Mouse (Mus musculus): ENCODE measurements around the gene Ift20. TPM values are rescaled to one million over a fixed set of nuclear protein-coding genes. Genes with fewer than 3 reads are reported as not detected.
A peak's percentile ranks its signal among the peaks of the same experiment; 100 is the strongest.

The Ift20 gene
- total and polyA plus RNA-seq, 2 experiments from 2014 or later: 106 to 124 TPM

DNA sequence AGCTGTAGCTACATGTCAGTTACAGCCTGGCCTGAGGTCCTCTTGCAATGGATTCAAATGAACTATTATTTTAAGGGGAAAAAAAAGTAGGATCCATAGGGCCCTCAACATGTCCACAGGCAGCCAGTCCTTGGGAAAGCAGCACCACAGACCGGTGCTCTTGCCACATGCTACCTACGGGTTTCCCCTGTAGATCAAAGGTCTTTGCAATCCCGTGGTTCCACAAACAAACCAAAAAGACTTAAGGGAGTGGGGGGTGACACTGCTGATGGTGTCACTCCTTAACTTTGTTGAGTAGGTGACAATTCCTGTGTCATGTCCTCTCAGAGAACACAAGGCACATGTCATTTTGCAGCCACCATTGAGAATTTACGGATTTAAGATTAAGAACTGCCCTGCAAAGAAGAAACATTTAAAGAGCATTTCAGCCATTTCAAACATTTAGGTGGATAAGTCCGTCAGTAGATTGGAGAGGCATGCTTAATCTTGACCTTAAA, 13.4 kb downstream of the Ift20 start:
- 17% methylated on average over 5 of the region's 5 CpGs for WGBS
- peaks cover 9% of the 10 kb centered on the region; the same call in 1 of the 2 replicates for H3K4me1 ChIP-seq (ENCODE audit: insufficient read depth)
- peak; percentile 13 for DNase-seq
- peak overlapping the region; percentile 67; the same call in 1 of the 2 replicates for H3K9ac ChIP-seq
- no peak overlapping the region for H3K27ac ChIP-seq (ENCODE audit: low read depth, low read length)
- H3K27me3 ChIP-seq (ENCODE audit: insufficient read depth, low read length): no peaks in the 10 kb centered on the region
- peak overlapping the region; percentile 69 for H3K4me2 ChIP-seq (ENCODE audit: low read depth)
- no peaks in the 10 kb centered on the region for H3K9me3 ChIP-seq (ENCODE audit: low read length)
- no peak for TF ChIP-seq CTCF (IDR thresholded peaks at IDR 0.05; ENCODE audit: low read depth)
- ATAC-seq: no peak
- peak overlapping the region; percentile 59 for H3K4me3 ChIP-seq (ENCODE audit: low read depth, low read length)
- H3K36me3 ChIP-seq (ENCODE audit: insufficient read depth): no peaks in the 10 kb centered on the region

DNA sequence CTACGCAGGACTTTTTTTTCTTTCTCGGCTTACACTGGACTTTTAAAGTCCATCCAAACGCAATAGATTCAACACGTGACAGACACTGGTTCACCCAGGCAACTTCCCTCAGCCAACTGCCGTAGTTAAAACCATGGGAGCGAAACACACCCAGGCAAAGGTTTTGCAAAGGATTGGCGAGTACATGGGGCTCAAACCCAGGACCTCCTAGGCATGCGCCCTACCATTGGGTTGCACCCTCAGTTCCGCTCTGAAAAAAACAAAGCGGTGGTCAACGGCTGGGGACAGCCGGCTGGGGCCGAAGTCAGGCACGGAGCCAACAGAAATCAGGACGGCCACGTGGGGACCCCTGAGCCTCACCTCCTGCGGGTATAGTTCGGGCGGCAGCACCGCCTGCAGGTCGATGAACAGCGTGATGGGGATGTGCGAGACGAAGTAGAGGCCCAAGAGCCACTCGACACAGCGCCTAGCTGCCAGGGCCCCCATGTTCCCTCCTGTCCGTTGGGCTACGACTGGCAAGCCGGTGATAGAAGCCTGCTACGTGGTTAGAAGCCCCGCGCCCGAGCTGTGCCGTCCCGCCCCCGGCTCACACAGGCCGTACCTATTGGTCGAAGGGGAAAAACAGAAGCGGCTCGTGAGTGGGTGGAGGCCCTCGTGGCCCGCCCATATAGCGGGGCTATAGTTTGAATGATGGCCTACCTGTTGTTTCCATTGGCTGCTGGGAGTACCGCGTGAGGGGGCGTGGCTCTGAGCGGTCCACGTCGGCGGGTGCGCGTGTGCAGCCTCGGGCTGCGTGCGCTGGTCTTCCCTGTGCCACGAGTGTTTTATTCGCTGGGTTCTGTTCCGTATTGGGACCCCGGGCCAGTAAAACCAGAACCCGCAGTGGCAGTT, 14.3 kb downstream of the Ift20 start, which contains the start of gene Tmem97:
Tmem97 (minus strand) TSS at position 610 of the 891 bp plus-strand sequence.
- Histone ChIP-seq H3K9me3 (ENCODE audit: low read length) (no peaks in the 10 kb centered on the region), H3K4me2 (ENCODE audit: low read depth) (peak within 1 kb of the TSS; percentile 69), H3K4me3 (ENCODE audit: low read depth, low read length) (peak within 1 kb of the TSS; percentile 59), H3K27me3 (ENCODE audit: insufficient read depth, low read length) (no peaks in the 10 kb centered on the region), H3K9ac (peak within 1 kb of the TSS; percentile 67), H3K4me1 (ENCODE audit: insufficient read depth) (peaks cover 9% of the 10 kb centered on the region; the same call in 1 of the 2 replicates), H3K27ac (ENCODE audit: low read depth, low read length) (peak within 1 kb of the TSS; percentile 75), H3K36me3 (ENCODE audit: insufficient read depth) (no peaks in the 10 kb centered on the region)
- peak; percentile 100 for ATAC-seq
- DNase-seq: peak; percentile 98
- under 1% methylated on average over 60 of the region's 60 CpGs for WGBS
- TF ChIP-seq CTCF (IDR thresholded peaks at IDR 0.05; ENCODE audit: low read depth): peak; percentile 48

DNA sequence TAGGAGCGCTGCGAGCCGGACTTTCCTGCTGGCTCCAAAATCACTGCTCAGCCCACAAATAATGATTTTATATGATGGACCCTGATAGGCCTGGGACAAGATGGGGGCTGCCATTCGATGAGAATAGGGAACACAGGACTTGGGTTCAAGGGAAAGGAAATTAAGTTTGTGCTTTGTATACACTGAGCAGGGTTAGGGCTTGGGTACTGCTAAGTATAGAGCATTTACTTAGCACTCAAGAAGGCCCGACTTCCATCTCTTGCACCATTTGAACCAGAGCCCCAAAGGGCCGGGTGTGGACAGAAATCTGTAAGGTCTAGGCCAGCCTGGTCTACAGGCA, 14.9 kb downstream of the Ift20 start:
- no peak for TF ChIP-seq CTCF (IDR thresholded peaks at IDR 0.05; ENCODE audit: low read depth)
- H3K27me3 ChIP-seq (ENCODE audit: insufficient read depth, low read length): no peaks in the 10 kb centered on the region
- DNase-seq (no peak), ATAC-seq (peak; percentile 12)
- H3K9me3 ChIP-seq (ENCODE audit: low read length): no peaks in the 10 kb centered on the region
- peak overlapping the region; percentile 75 for H3K27ac ChIP-seq (ENCODE audit: low read depth, low read length)
- H3K4me1 ChIP-seq (ENCODE audit: insufficient read depth): peaks cover 9% of the 10 kb centered on the region; the same call in 1 of the 2 replicates
- peak overlapping the region; percentile 59 for H3K4me3 ChIP-seq (ENCODE audit: low read depth, low read length)
- peak overlapping the region; percentile 69 for H3K4me2 ChIP-seq (ENCODE audit: low read depth)
- H3K9ac ChIP-seq: peak overlapping the region; percentile 47
- WGBS: 34% methylated on average over 6 of the region's 6 CpGs
- no peaks in the 10 kb centered on the region for H3K36me3 ChIP-seq (ENCODE audit: insufficient read depth)

DNA sequence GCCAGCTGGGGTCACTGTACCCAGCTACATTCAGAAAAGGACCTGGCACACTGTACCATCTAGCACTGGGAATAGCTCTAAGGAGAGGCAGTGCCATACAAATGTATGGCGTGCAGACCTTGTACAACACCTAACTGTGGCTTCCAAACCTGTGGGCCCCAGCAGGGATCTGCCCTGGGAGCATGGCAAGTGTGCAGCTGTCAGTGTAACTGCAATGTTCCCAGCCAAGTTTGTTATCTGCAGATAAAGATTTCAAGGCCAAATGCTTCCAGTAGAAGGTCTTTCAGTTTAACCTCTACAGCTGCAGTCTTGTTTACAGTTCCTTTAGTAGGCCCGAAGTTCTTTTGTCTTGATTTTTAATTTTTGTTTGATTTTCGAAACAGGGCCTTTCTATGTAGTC, 19.5 kb downstream of the Ift20 start:
- Histone ChIP-seq H3K27me3 (ENCODE audit: insufficient read depth, low read length) (no peaks in the 10 kb centered on the region), H3K27ac (ENCODE audit: low read depth, low read length) (no peak overlapping the region), H3K9ac (no peak overlapping the region), H3K4me1 (ENCODE audit: insufficient read depth) (peaks cover 4% of the 10 kb centered on the region; the same call in 1 of the 2 replicates), H3K36me3 (ENCODE audit: insufficient read depth) (no peaks in the 10 kb centered on the region), H3K4me2 (ENCODE audit: low read depth) (no peak overlapping the region), H3K4me3 (ENCODE audit: low read depth, low read length) (no peak overlapping the region), H3K9me3 (ENCODE audit: low read length) (no peaks in the 10 kb centered on the region)
- 85% methylated on average over 3 of the region's 3 CpGs for WGBS
- TF ChIP-seq CTCF (IDR thresholded peaks at IDR 0.05; ENCODE audit: low read depth): no peak
- DNase-seq (no peak), ATAC-seq (no peak)

DNA sequence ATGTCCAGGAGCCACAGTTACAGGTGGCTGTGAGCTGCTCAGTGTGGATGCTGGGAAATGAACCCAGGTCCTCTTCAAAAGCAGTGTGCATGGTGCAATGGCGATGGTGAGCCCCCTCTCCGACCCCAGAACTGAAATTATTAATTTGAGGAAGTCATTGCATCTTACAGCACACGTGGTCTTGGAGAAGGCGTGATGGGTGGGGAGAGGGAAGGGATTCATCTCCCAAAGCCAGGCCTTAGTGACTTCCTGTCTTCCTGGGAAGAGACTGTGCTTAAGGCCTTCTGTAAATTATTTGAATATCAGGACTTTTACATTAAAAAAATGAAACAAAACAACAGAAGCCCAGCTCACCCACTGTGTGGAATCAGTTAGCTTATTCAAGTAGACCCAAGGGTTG, 19.9 kb downstream of the Ift20 start:
- Histone ChIP-seq H3K4me3 (ENCODE audit: low read depth, low read length) (no peak overlapping the region), H3K4me2 (ENCODE audit: low read depth) (no peak overlapping the region), H3K36me3 (ENCODE audit: insufficient read depth) (no peaks in the 10 kb centered on the region), H3K9me3 (ENCODE audit: low read length) (no peaks in the 10 kb centered on the region), H3K27ac (ENCODE audit: low read depth, low read length) (no peak overlapping the region), H3K9ac (no peak overlapping the region), H3K27me3 (ENCODE audit: insufficient read depth, low read length) (no peaks in the 10 kb centered on the region), H3K4me1 (ENCODE audit: insufficient read depth) (peaks cover 3% of the 10 kb centered on the region; the same call in 1 of the 2 replicates)
- no peak for ATAC-seq
- WGBS: 85% methylated on average over 4 of the region's 4 CpGs
- TF ChIP-seq CTCF (IDR thresholded peaks at IDR 0.05; ENCODE audit: low read depth): no peak
- DNase-seq: no peak

DNA sequence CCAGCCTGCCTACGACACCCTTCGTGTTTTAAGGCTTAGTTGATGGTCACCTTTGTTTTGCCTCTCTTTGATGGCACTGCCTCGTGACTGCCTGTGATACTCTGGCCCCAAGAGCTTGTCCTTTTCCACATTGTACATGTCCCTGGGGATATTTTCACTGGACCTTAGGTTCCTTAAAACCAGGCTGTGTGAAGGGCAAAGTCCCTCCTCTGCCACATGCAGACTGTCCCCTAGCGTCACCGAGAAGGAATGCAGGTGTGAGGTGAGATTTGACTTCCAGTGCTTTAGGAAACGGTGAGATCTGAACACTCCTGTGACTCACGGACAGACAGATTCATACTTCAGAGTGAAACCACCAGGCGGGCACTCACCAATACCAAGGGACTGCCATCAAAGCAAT, 21.1 kb downstream of the Ift20 start:
- DNase-seq: no peak
- TF ChIP-seq CTCF (IDR thresholded peaks at IDR 0.05; ENCODE audit: low read depth): peak; percentile 50
- whole genome bisulfite sequencing: 56% methylated on average over 8 of the region's 8 CpGs

DNA sequence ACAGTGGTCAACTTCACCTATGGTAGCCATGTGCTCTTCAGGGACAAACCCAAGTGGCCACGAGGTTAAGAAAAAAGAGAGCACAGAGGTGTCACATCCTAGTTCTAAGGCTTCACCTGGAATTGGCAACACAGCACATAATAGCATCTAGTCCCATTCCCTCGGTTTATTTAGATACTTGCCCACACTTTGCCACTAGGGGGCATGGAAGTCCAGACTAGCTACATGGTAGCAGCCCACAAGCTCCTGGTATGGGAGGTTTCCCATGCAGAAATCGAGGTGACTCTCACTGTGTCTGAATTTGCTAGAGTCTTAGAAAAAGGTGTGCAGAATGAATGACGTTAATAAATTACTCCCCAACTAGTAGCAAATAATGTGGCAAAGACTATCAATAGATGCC, 24.3 kb downstream of the Ift20 start:
- 0 out of 2 replicates have a peak, but pooled peaks cover 2% of the 10 kb centered on the region for H3K36me3 ChIP-seq (ENCODE audit: insufficient read depth)
- TF ChIP-seq CTCF (IDR thresholded peaks at IDR 0.05; ENCODE audit: low read depth): peak; percentile 94
- H3K9ac ChIP-seq: no peak overlapping the region
- H3K4me3 ChIP-seq (ENCODE audit: low read depth, low read length): no peak overlapping the region
- no peak overlapping the region for H3K4me2 ChIP-seq (ENCODE audit: low read depth)
- no peaks in the 10 kb centered on the region for H3K27me3 ChIP-seq (ENCODE audit: insufficient read depth, low read length)
- peak; percentile 84 for ATAC-seq
- H3K9me3 ChIP-seq (ENCODE audit: low read length): no peaks in the 10 kb centered on the region
- peak; percentile 91 for DNase-seq
- whole genome bisulfite sequencing: 17% methylated on average over 4 of the region's 4 CpGs
- H3K27ac ChIP-seq (ENCODE audit: low read depth, low read length): no peak overlapping the region
- H3K4me1 ChIP-seq (ENCODE audit: insufficient read depth): no peaks in the 10 kb centered on the region

More for the DNA sequence above, 21.1 kb downstream of the Ift20 start:
- Histone ChIP-seq H3K27me3 (ENCODE audit: insufficient read depth, low read length) (no peaks in the 10 kb centered on the region), H3K9ac (no peak overlapping the region), H3K4me1 (ENCODE audit: insufficient read depth) (no peaks in the 10 kb centered on the region), H3K9me3 (ENCODE audit: low read length) (no peaks in the 10 kb centered on the region), H3K27ac (ENCODE audit: low read depth, low read length) (no peak overlapping the region), H3K4me2 (ENCODE audit: low read depth) (no peak overlapping the region), H3K36me3 (ENCODE audit: insufficient read depth) (no peaks in the 10 kb centered on the region), H3K4me3 (ENCODE audit: low read depth, low read length) (no peak overlapping the region)
- no peak for ATAC-seq
